Mouse (Mus musculus) spleen, adult 2 months (tissue): ENCODE measurements around the gene Stim2. TPM values are rescaled to one million over a fixed set of nuclear protein-coding genes. Genes with fewer than 3 reads are reported as not detected.
A peak's percentile ranks its signal among the peaks of the same experiment; 100 is the strongest.

Experiments
- DNase-seq, 2 experiments: peaks; one replicate each; pipeline versions ENCODE4 v3.0.0 to v3.0.0-alpha.2; 2012 to 2021; ENCODE audit warnings: low spot score in 2 of 2, low read depth in 1 of 2
- H3K27ac ChIP-seq: fragments of 200-500 bp; 2 replicates; pipeline ENCODE4 v1.5.1; 2012; ENCODE audit warnings: low read length, inconsistent platforms; ENCODE audit not compliant: insufficient read depth
- H3K27me3 ChIP-seq: fragments of 200-500 bp; 2 replicates; pipeline ENCODE4 v1.6.1; 2012; ENCODE audit warnings: mild to moderate bottlenecking, moderate library complexity, low read length, inconsistent platforms; ENCODE audit not compliant: control insufficient read depth, insufficient read depth
- H3K36me3 ChIP-seq: fragments of 200-500 bp; 2 replicates; pipeline ENCODE4 v1.6.1; 2012; ENCODE audit warnings: mild to moderate bottlenecking, low read length, inconsistent platforms; ENCODE audit not compliant: control insufficient read depth, insufficient read depth
- H3K4me1 ChIP-seq: fragments of 200-500 bp; 2 replicates; pipeline ENCODE4 v1.6.1; 2011; ENCODE audit warnings: inconsistent platforms; ENCODE audit not compliant: control insufficient read depth, insufficient read depth, insufficient read length
- H3K4me3 ChIP-seq: fragments of 200-500 bp; 2 replicates; pipeline ENCODE4 v1.5.1; 2011; ENCODE audit warnings: mild to moderate bottlenecking, inconsistent platforms; ENCODE audit not compliant: insufficient read depth, insufficient read length; ENCODE audit errors: extremely low read depth
- CTCF ChIP-seq: fragments of 200-500 bp; IDR thresholded peaks from 2 replicates; pipeline ENCODE4 v1.5.1; 2011; ENCODE audit warnings: mild to moderate bottlenecking, inconsistent platforms; ENCODE audit not compliant: insufficient read depth, insufficient read length, insufficient replicate concordance; ENCODE audit errors: extremely low read depth
- POLR2A ChIP-seq: fragments of 200-500 bp; IDR thresholded peaks from 2 replicates; pipeline ENCODE4 v1.6.1; 2011; ENCODE audit warnings: low read depth, low read length, inconsistent platforms
- WGBS: fragments of 180-500 bp; shearing (Covaris S2); methylation state at CpG from one replicate; pipeline ENCODE4 v1.1.7; 2018; 5-methylcytosine and 5-hydroxymethylcytosine counted together
- polyA plus RNA-seq: library from polyadenylated mRNA; depleted of rRNA; stranded (reverse); fragments of >200 nt; gene quantifications from 2 replicates; pipeline ENCODE4 v1.2.3, GENCODE M21; 2012

The Stim2 gene
- polyA plus RNA-seq, 1 experiment: 12.6 TPM

DNA sequence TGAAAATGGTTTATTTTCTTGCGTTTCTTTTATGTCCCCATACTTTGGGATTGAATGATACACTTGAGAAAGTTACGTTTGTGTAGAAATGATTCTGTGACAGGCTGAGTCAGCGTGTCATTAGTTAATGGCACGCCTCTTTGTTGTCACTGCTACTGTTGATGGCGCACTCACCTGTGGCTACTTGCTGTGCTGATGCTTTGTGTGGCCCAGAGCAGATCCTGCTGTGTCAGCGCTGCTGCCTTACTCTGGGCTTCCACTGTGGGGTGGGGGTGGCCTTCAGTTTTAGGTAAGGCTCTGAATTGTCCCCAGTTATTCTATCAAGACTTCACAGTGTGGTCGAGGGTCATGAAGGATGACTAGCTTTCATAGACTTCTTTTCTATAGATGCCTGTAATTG lies 18.8 kb downstream of the Stim2 start:
- 90% methylated on average over 7 of the region's 7 CpGs for WGBS
- Histone ChIP-seq H3K27me3 (no peaks in the 10 kb centered on the region), H3K4me1 (peaks cover 2% of the 10 kb centered on the region; the same call in 1 of the 2 replicates), H3K4me3 (no peak overlapping the region), H3K36me3 (no peaks in the 10 kb centered on the region), H3K27ac (no peak overlapping the region)
- no peak for DNase-seq
- TF ChIP-seq CTCF (no peak), POLR2A (no peak)

DNA sequence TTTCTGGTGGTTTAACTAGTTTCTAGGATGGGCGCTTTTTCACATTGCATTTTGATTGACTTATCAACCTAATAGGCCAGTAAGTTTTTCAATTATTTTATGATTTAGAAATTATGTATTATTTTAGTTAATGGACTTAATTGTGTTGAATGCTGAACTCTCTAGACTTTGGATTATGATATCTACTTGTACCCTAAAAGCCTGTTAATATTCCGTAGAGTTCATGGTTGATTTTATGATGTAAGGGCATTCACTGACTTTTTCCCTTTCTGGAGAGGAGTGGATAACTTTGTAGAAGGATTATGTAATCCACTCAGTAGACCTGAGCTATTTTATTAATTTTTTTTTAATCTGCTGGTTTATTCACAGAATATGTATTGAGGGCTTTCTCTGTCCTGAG lies 20.6 kb downstream of the Stim2 start:
- 93% methylated on average over 2 of the region's 2 CpGs for WGBS
- Histone ChIP-seq H3K36me3 (no peaks in the 10 kb centered on the region), H3K4me1 (peaks cover 2% of the 10 kb centered on the region; the same call in 1 of the 2 replicates), H3K27me3 (no peaks in the 10 kb centered on the region), H3K4me3 (no peak overlapping the region), H3K27ac (no peak overlapping the region)
- no peak for TF ChIP-seq POLR2A
- no peak for DNase-seq

DNA sequence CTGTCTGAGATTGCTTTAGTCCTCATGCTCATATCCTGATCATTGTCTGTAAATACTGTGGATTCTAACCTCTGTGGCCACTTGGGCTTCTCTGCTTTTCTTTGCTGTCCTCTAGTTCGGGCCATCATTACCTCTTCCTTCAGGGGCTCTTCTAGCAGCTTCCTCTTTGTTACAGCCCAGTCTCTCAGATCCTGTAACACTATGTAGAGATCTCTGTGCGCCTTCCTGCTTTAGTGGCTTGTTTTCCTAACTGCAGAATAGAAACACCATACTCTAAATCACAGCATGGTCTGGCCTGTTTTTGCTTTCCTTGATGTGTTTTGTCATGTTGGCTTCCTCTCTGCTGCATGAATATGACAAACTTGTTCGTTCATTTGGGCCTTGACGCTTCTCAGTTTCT lies 21.2 kb downstream of the Stim2 start:
- no peak for DNase-seq
- H3K4me1 ChIP-seq: peaks cover 3% of the 10 kb centered on the region; the same call in 1 of the 2 replicates
- H3K36me3 ChIP-seq: no peaks in the 10 kb centered on the region
- H3K27ac ChIP-seq: no peak overlapping the region; the same call in 1 of the 2 replicates
- WGBS: 32% methylated on average over 4 of the region's 4 CpGs
- no peaks in the 10 kb centered on the region for H3K27me3 ChIP-seq
- no peak overlapping the region for H3K4me3 ChIP-seq
- TF ChIP-seq POLR2A (no peak), CTCF (no peak)

DNA sequence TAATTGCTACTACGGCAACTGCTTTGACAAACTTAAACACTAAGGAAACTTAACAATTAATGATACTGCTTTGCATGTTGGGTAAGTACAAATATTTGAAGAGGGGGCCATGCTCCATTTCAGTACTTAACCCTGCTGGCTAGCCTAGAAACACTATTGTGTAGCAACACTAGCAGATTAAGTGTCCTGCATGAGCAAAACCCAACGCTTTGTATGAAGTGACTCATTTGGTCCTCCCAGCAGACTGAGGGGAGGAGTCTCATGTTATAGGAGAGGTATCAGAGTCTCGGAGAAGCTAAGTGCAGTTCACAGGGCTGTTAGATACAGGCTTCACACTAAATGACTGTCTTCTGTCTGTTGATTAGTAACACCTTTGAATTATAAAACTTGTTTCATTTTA lies 26.3 kb downstream of the Stim2 start:
- TF ChIP-seq CTCF (no peak), POLR2A (no peak)
- H3K36me3 ChIP-seq: no peaks in the 10 kb centered on the region
- H3K4me3 ChIP-seq: no peak overlapping the region
- WGBS: 70% methylated on average over 3 of the region's 3 CpGs
- no peak for DNase-seq
- peaks cover 10% of the 10 kb centered on the region for H3K4me1 ChIP-seq
- no peak overlapping the region for H3K27ac ChIP-seq
- H3K27me3 ChIP-seq: no peaks in the 10 kb centered on the region

DNA sequence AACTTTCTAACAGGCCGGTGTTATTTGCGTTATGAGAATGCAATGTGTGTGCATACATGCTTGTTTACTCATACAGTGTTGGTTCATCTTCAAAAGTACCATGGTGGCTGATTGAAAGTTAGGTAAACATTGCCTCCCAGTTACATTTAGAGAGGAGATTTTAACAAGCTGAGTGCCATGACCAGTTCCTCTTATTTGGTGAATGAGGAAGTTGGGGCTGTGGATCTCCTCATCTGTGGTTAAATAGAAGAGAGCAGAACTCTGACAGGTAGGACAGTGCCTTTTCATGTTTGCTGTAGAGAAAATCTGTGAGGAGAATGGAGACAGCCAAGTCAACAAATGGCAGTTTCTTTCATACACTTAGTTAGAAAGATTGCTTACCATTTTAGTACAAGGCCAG lies 27.3 kb downstream of the Stim2 start:
- DNase-seq: peak; percentile 32 to 42
- WGBS: 45% methylated on average over 2 of the region's 2 CpGs
- Histone ChIP-seq H3K36me3 (no peaks in the 10 kb centered on the region), H3K4me3 (no peak overlapping the region), H3K27me3 (no peaks in the 10 kb centered on the region), H3K27ac (no peak overlapping the region), H3K4me1 (peaks cover 17% of the 10 kb centered on the region)
- TF ChIP-seq POLR2A: no peak
- no peak for TF ChIP-seq CTCF

DNA sequence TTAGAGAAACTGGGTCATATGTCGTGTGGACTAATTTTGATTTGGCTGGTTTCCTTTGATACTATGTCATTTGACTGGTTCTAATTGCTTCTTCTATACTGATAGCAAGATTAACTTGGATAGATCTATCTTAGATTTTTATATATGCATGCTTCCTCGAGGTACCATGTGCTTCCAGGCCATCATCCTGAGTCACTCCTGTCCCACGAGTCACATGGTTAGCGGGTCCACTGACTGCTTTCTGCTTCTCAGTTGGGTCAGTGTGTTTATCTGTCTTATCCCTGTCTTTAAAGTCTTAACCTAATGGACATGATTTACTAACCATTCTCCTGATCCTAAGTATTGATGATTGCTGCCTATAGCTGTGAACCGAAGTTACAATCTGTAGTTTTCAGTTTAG lies 34.9 kb downstream of the Stim2 start:
- TF ChIP-seq POLR2A (no peak), CTCF (no peak)

DNA sequence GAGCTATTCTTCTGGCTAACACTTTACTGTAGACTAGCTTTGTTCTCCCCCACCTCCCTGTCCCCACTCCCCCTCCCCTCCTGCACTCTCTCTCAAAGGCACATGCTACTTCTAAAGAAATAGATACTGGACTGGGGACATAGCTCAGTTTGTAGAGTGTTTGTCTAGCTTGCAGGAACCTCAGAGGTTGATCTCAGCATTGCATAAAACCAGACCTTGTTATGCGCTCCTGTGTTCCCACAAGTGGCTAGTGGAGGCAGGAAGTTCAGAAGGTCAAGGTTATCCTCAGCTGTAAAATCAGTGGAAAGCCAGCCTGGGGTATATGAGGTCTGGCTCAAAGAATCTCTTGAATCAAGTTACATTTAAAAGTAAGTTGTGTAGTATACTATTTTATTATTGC lies 36.4 kb downstream of the Stim2 start:
- no peak for DNase-seq
- Histone ChIP-seq H3K27ac (no peak overlapping the region), H3K4me3 (no peak overlapping the region), H3K4me1 (peaks cover 18% of the 10 kb centered on the region; the same call in 1 of the 2 replicates), H3K36me3 (no peaks in the 10 kb centered on the region), H3K27me3 (no peaks in the 10 kb centered on the region)
- WGBS: 66% methylated on average over 1 of the region's 1 CpGs
- TF ChIP-seq POLR2A (no peak), CTCF (no peak)

More for the DNA sequence above, 34.9 kb downstream of the Stim2 start:
- DNase-seq: no peak
- Histone ChIP-seq H3K4me3 (no peak overlapping the region), H3K27ac (no peak overlapping the region), H3K36me3 (no peaks in the 10 kb centered on the region), H3K4me1 (peaks cover 11% of the 10 kb centered on the region; the same call in 1 of the 2 replicates), H3K27me3 (no peaks in the 10 kb centered on the region)
- WGBS: 89% methylated on average over 5 of the region's 5 CpGs
